Mouse (Mus musculus) left cerebral cortex, postnatal 25 days (tissue): ENCODE measurements around the gene Casc3. TPM values are rescaled to one million over a fixed set of nuclear protein-coding genes. Genes with fewer than 3 reads are reported as not detected.

Experiments
- DNase-seq, 2 experiments: peaks; one replicate each; pipeline ENCODE4 v3.0.0; 2022; ENCODE audit warnings: low spot score in 2 of 2, mixed read lengths in 1 of 2
- intact Hi-C: fragments of 180-260 bp; cut with DNase I; formaldehyde crosslinking; loops from one replicate; pipeline ENCODE4 v1.15.1; 2025
- total RNA-seq, 2 experiments: library from RNA; stranded (reverse); gene quantifications; 2 replicates each; pipeline ENCODE4 v1.2.3; 2021

Gene Casc3
- total RNA-seq, 2 experiments from 2014 or later, result 53.9 to 54.7 TPM

- DNase-seq, result no peak
- intact Hi-C loops, result loop anchor here (1.0 to 2.0 kb wide), 3 partner anchors 14 to 87 kb away; no protein-coding TSS in a partner anchor
Observed at GRCm38 (mm10) chr11:98787229-98787628, 17.5 kb upstream of the Casc3 start.

GRCm38 (mm10) chr11:98787691-98788090 is 17.0 kb upstream of the Casc3 start:
- intact Hi-C loops, result loop anchor here (1.0 to 2.0 kb wide), 3 partner anchors 15 to 87 kb away; no protein-coding TSS in a partner anchor
- no peak for DNase-seq

DNA sequence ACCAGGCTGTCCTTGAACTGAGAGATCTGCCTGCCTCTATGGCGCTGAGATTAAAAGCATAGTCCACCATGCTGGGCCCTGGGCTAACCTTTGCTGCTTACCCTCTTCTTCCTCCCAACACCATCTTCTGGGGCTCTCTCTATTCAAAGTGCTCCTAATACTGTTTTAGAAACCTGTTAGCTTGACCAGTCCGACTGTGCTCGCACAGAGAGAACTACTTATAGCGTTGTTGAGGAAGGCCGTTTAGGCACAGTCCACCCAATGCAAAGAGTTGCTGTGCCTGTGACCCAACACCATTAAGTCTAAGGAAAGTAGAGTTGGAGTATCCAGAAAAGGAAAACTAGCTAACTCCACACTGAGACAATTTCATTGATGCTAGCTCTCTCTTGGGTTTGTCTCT is 16.6 kb upstream of the Casc3 start:
- intact Hi-C loops, result no loop called here
- no peak for DNase-seq

DNA sequence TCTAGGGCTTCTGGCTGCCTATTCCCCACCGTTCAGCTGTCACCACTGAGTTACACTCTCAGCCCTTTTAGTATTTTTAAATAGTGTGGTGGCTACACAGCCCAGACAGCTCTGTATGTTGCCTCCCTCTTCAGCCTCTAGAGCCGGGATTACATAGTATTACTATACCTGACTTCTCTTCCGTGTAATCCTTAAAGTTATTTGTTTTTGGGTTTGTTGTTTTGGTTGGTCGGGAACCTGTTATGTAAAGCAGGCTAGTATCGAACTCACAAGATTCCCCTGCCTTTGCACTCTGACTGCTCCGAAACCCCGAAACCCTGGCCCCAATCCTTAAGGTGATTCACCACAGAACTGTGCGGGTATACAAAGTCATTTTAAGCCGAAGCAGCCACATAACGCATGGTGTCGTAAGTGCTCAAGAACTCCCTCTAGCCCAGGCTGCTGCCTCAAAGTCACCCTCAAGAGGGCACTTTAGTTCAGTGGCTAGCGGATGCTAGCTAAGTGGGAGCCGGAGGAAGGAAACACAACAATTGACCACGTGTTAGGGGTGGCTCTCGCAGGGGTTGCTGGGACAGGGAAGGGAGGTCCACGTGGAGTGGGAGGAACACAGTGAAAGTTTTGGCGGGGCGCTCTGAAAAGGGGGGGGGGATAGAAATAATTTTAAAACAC is 16.0 kb upstream of the Casc3 start:
- intact Hi-C loops, result no loop called here
- DNase-seq, result peak in 1 of 2 experiments; percentile 95

GRCm38 (mm10) chr11:98789219-98789807 is 15.4 kb upstream of the Casc3 start:
- DNase-seq, result no peak

DNA sequence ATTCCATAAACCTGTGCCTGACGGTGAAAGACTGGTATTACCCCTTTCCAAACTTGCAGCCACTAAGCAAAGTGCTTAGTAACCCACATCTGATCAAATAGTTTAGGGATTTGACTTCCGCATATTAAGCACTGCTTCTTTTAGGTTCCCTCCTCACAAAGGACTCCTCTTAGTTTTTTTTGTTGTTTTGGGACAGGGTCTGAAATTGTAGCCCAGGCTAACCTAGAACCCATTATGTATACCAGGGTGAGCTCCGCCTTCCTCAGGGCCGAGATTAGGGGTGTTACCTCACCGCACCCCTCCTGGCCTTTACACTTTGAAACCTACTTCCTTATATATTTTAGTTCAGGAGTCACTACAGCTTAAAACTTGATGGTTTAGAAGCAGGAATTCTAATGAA is 14.9 kb upstream of the Casc3 start:
- intact Hi-C loops, result no loop called here
- no peak for DNase-seq

More at GRCm38 (mm10) chr11:98789219-98789807, 15.4 kb upstream of the Casc3 start:
- intact Hi-C loops, result no loop called here

DNA sequence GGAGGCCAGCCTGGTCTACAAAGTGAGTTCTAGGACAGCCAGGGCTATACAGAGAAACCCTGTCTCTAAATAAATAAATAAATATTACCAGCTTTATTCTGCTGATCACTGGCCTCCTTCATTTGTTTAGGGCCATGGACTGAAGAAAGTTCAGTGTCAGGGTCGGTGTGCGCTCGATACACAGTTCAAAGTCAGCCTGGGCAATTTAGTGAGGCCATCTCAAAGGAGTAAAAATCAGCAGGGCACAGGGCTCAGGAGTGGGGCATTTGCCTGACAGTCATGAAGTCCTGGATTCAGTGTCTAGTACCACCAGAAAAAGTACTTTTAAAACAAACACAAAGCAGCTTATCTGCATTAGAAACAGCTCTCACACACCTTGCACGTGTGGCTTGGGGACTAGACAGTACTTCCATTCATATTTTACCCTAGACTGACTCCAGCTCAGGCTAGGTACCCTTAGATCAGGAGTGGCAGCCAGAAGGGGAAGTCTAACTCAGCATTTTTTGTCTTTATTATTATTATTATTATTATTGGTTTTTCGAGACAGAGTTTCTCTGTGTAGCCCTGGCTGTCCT is 14.0 kb upstream of the Casc3 start:
- intact Hi-C loops, result no loop called here
- DNase-seq, result no peak

- intact Hi-C loops, result no loop called here
- DNase-seq, result no peak
Observed at GRCm38 (mm10) chr11:98791448-98791847, 13.3 kb upstream of the Casc3 start.

DNA sequence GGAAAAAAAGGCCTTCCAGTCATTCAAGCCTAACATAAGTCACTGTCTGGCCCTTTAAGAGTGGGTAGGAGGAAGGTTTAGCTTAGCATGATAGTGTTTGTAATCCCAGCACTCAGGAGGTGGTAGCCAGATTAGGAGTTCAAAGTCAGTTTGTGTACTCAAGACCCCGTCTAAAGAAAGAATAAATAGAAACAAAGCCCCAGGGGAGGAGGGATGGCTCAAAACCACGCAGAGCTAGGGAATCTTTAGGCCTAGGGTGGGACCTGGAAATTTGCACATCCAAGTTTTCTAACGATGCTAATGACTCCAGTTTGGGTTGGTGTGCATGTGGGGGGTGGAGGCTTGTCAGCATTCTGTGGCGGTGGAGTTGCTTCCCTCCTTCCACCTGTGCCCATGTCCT is 12.6 kb upstream of the Casc3 start:
- intact Hi-C loops, result no loop called here
- no peak for DNase-seq

- intact Hi-C loops, result loop anchor here (2.0 kb wide), 1 partner anchor 14 kb away; no protein-coding TSS in a partner anchor
- peak; percentile 77 to 80 for DNase-seq
Observed at GRCm38 (mm10) chr11:98794469-98795014, 10.2 kb upstream of the Casc3 start.

GRCm38 (mm10) chr11:98795015-98795713 is 9.5 kb upstream of the Casc3 start, which contains the start of gene Msl1:
Gene Msl1 (plus strand): TSS chr11:98795516.
- intact Hi-C loops, result loop anchor here (2.0 kb wide), 1 partner anchor 14 kb away; no protein-coding TSS in a partner anchor

DNA sequence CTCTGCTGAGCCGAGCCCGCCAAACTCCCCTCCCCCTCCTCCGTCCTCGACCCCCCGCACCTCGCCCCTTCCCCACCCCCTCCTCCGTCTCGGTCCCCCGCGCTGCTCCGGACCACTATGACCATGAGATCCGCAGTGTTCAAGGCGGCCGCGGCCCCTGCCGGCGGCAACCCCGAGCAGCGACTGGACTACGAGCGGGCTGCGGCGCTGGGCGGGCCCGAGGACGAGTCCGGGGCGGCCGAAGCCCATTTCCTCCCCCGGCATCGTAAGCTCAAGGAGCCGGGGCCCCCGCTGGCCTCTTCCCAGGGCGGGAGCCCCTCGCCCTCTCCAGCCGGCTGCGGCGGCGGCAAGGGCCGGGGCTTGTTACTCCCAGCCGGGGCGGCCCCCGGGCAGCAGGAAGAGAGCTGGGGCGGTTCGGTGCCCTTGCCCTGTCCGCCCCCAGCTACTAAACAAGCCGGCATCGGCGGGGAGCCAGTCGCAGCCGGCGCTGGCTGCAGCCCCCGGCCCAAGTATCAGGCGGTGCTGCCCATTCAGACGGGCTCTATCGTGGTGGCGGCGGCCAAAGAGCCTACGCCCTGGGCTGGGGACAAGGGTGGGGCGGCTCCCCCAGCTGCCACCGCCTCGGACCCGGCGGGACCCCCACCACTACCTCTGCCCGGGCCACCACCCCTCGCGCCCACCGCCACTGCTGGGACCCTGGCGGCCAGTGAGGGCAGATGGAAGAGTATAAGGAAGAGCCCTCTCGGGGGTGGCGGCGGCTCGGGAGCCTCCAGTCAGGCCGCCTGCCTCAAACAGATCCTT is 8.8 kb upstream of the Casc3 start:
- DNase-seq, result peak; percentile 16 to 37
- intact Hi-C loops, result loop anchor here (2.0 kb wide), 1 partner anchor 13 kb away; no protein-coding TSS in a partner anchor

More at GRCm38 (mm10) chr11:98795015-98795713, 9.5 kb upstream of the Casc3 start, which contains the start of gene Msl1:
- peak; percentile 86 to 87 for DNase-seq

- intact Hi-C loops, result no loop called here
- DNase-seq, result peak; percentile 75 to 81
Observed at GRCm38 (mm10) chr11:98796515-98797216, 8.0 kb upstream of the Casc3 start.

GRCm38 (mm10) chr11:98797306-98797705 is 7.4 kb upstream of the Casc3 start:
- intact Hi-C loops, result no loop called here
- peak in 1 of 2 experiments; percentile 16 for DNase-seq

- intact Hi-C loops, result no loop called here
- DNase-seq, result peak in 1 of 2 experiments; percentile 13
Observed at GRCm38 (mm10) chr11:98797909-98798308, 6.8 kb upstream of the Casc3 start.

DNA sequence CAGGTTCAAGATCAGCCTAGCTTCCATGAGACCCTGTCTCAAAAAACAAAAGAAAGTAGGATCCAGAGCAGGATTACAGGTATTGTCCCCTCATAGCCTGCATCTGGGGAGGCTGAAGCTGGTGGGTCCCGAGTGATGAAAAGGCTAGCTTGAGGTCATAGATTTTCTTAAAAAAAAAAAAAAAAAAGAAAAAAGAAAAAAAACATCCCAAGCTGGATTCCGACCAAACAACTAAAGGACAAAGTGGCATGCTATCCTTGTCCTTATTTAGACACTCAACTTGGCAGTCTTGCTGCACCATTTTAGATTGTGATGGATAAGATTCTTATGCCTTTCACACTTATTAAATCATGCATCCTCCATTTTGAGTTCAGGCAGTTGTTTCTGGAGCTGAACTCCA is 3.7 kb downstream of the Casc3 start:
- intact Hi-C loops, result loop anchor here (2.0 kb wide), 1 partner anchor 14 kb away; the partner anchor contains the start of gene Msl1
- DNase-seq, result no peak

DNA sequence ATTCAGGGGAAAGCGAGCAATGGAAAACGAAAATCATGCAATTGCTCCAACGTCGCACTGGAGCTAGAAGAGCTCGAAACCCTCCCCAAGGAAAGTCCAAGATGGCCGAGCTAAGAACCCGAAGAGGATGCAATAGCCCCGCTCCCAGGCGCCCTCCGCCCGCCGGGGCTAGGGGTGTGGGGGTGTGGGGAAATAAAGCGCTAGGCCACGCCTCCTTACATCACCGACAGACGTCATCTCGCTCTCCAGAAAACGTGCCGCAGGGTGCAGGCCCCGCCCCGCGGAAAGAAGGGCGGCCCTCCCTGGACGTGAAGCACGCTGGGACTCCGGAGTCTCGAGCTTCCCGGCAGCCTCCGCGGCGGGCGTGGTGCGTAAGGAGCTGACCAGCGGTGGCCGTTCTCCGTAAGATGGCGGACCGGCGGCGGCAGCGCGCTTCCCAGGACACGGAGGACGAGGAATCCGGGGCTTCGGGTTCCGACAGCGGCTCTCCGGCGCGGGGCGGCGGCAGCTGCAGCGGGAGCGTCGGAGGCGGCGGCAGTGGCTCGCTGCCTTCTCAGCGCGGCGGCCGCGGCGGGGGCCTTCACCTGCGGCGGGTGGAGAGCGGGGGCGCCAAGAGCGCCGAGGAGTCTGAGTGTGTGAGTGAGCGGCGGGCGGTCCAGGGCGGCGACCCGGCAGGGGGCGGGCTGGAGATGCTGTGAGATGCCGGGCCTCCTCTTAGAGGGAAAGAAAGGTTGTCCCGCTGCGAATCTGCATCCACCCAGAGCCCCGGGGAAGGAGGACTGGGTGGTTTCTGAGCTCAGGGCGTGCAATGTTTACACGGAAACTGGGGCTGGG is 5.0 kb downstream of the Casc3 start:
- DNase-seq, result peak; percentile 99 to 100
- intact Hi-C loops, result loop anchor here (2.0 kb wide), 1 partner anchor 15 kb away; the partner anchor contains the start of gene Msl1
